Comparison of ENCODE assay signal across 10 mouse cellular contexts in the genomic region with DNA sequence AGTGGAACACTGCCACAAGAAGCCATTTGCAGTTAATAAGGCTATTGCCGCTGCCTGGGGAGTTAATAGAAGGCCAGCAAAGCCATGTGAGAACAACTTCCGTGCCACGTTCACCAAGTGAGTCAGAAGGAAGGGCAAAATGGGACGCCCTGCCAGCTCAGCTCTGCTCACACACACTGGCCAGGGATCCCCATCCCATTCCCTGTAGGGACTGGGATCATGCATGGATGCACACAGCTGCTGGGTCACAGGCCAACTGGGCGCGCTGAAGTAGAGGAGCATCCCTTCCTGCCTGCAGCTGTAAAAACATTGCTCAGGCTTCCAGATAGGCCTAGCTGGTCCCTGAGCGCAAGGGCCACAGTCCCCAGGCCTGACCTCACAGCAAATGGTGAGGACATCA.
DNase-seq lines count a peak whose midpoint lies in the region; ATAC-seq lines count a peak whose summit lies in the region.
"Had no signal": no experiment of that assay in that cellular context is flagged by ENCODE, and none has a peak within 500 bp of the region (broad histone marks: within the 10 kb centered on the region; RNA-seq: fewer than 3 reads in every experiment).

No protein-coding gene starts in this region.

- H3K27ac ChIP-seq in neural tube, embryonic 11.5 days (ENCODE audit: low read depth, low read length), result no peak overlapping the region
- H3K27ac ChIP-seq: macrophage had no signal

- intact Hi-C loops in heart, postnatal 10 days (cut with DNase I), result no loop called here

- H3K4me1 ChIP-seq in neural tube, embryonic 11.5 days (ENCODE audit: control insufficient read depth, insufficient read depth, low read length), result peaks cover 3% of the 10 kb centered on the region; the same call in 1 of the 2 replicates

- H3K4me2 ChIP-seq in neural tube, embryonic 11.5 days (ENCODE audit: low read depth), result no peak overlapping the region

- H3K4me3 ChIP-seq in neural tube, embryonic 11.5 days (ENCODE audit: low read depth, low read length), result no peak overlapping the region

- 61% methylated on average over 7 of the region's 7 CpGs for WGBS in neural tube, embryonic 11.5 days

- no peaks in the 10 kb centered on the region for H3K36me3 ChIP-seq in neural tube, embryonic 11.5 days (ENCODE audit: control insufficient read depth, insufficient read depth, low read length)

- H3K27me3 ChIP-seq in neural tube, embryonic 11.5 days (ENCODE audit: control insufficient read depth, insufficient read depth, low read length), result no peaks in the 10 kb centered on the region

- no peak for ATAC-seq in neural tube, embryonic 11.5 days (ENCODE audit: insufficient read depth, low FRiP score, low TSS enrichment)
- ATAC-seq in inflammation-experienced regulatory T-cells, adult 6 months, result no peak

- H3K9me3 ChIP-seq in neural tube, embryonic 11.5 days (ENCODE audit: control insufficient read depth, low read length), result no peaks in the 10 kb centered on the region

- DNase-seq in lung, postnatal 10 days, result peak; percentile 19
- DNase-seq in lung, postnatal 36 days, result no peak
- DNase-seq in embryo, embryonic 10.5 days (ENCODE audit: low spot score), result peak; percentile 40
- peak; percentile 63 to 68 for DNase-seq in heart, postnatal 10 days
- DNase-seq in neural tube, embryonic 11.5 days (ENCODE audit: low spot score), result peak; percentile 27
- DNase-seq in thymus, postnatal 0 days (ENCODE audit: low spot score), result no peak
- DNase-seq in layer of hippocampus, adult 9-10 months (ENCODE audit: low spot score), result no peak
- DNase-seq: adrenal gland, adult 2 months had no signal

- no peak overlapping the region for H3K9ac ChIP-seq in neural tube, embryonic 11.5 days (ENCODE audit: low read length)

Comparison
In these comparisons a context has a peak if more than half of its experiments do, and no peak if none do; other contexts are left out.
1. DNase-seq: peak in lung, postnatal 10 days (single experiment), embryo, embryonic 10.5 days (single experiment), heart, postnatal 10 days (2 of 2) and neural tube, embryonic 11.5 days (single experiment); none in lung, postnatal 36 days (single experiment), thymus, postnatal 0 days (single experiment) and layer of hippocampus, adult 9-10 months (single experiment).